Mouse (Mus musculus) megakaryocyte, embryonic 14.5 days (primary cell): ENCODE data around the gene Gm35315.

Source experiments
- FLI1 ChIP-seq: IDR thresholded peaks from 2 replicates; pipeline ENCODE4 v1.6.1; 2012; ENCODE audit warnings: low read length, inconsistent platforms, mixed read lengths
- GATA1 ChIP-seq: IDR thresholded peaks from 3 replicates; pipeline ENCODE4 v1.6.1; 2012; ENCODE audit warnings: mixed read lengths, low read length, inconsistent platforms, borderline replicate concordance

GRCm38 (mm10) chr5:110091546-110091945 lies 2.7 kb downstream of the Gm35315 start:
- TF ChIP-seq GATA1 (no peak), FLI1 (no peak)
